In genomic region chr6:87369223-87369622, GRCm38 (mm10) we compare ENCODE assay signal across 32 mouse cellular contexts. TPM values are rescaled to one million over a fixed set of nuclear protein-coding genes. Genes with fewer than 3 reads are reported as not detected.
DNase-seq lines count a peak whose midpoint lies in the region; ATAC-seq and TF ChIP-seq lines count a peak whose summit lies in the region.
"Had no signal": no experiment of that assay in that cellular context is flagged by ENCODE, and none has a peak within 500 bp of the region (broad histone marks: within the 10 kb centered on the region; RNA-seq: fewer than 3 reads in every experiment).

No protein-coding gene starts in this region.

- H3K4me3 ChIP-seq in left cerebral cortex, adult 2 months = no peak overlapping the region
- no peak overlapping the region for H3K4me3 ChIP-seq in gastrocnemius, adult 2 months
- H3K4me3 ChIP-seq: embryonic facial prominence, embryonic 10.5 days; embryonic facial prominence, embryonic 13.5 days; erythroblast, embryonic 14.5 days; forebrain, embryonic 12.5 days; forebrain, embryonic 15.5 days; heart, adult 2 months; heart, embryonic 10.5 days; heart, embryonic 13.5 days had no signal

- no peak for TF ChIP-seq CTCF in left cerebral cortex, adult 2 months (IDR thresholded peaks at IDR 0.05)
- no peak for TF ChIP-seq CTCF in gastrocnemius, adult 2 months (IDR thresholded peaks at IDR 0.05)

- H3K27ac ChIP-seq in left cerebral cortex, adult 2 months = peak overlapping the region; percentile 47
- no peak overlapping the region for H3K27ac ChIP-seq in gastrocnemius, adult 2 months
- H3K27ac ChIP-seq: embryonic facial prominence, embryonic 10.5 days; embryonic facial prominence, embryonic 13.5 days; forebrain, embryonic 12.5 days; forebrain, embryonic 15.5 days; heart, adult 2 months; heart, embryonic 10.5 days; heart, embryonic 13.5 days; hindbrain, embryonic 14.5 days; hindbrain, postnatal 0 days had no signal

- intact Hi-C loops in left cerebral cortex, adult 2 months (cut with DNase I) = no loop called here
- intact Hi-C loops in gastrocnemius, adult 2 months (cut with DNase I) = no loop called here

- no peak for DNase-seq in frontal cortex, postnatal 14 days (ENCODE audit: low spot score in 2 of 2)
- DNase-seq in left cerebral cortex, adult 2 months (ENCODE audit: extremely low spot score in 1 of 2, low spot score in 2 of 2) = no peak
- no peak for DNase-seq in left cerebral cortex, adult 8-10 months (ENCODE audit: low spot score in 2 of 2)
- peak; percentile 53 for DNase-seq in brain, adult 2 months (ENCODE audit: low read depth, low spot score)
- no peak for DNase-seq in gastrocnemius, adult 2 months
- DNase-seq: adrenal gland, adult 8-10 months; adrenal gland, postnatal 25 days; cerebellum, adult 18-20 months; cerebellum, adult 9-11 months; cerebellum, postnatal 25 days; embryo, embryonic 11 days; gastrocnemius, postnatal 10 days; gastrocnemius, postnatal 36 days; heart, adult 2 months; heart, postnatal 14 days; heart, postnatal 4 days had no signal

- ATAC-seq in frontal cortex, adult (ENCODE audit: low TSS enrichment) = peak; percentile 79
- ATAC-seq: activated CD4-positive, CD25-positive, alpha-beta regulatory T cell, adult 4 months; forebrain, embryonic 15.5 days; hindbrain, postnatal 0 days; inflammation-experienced regulatory T-cells, adult 6 months; intestine, embryonic 16.5 days had no signal

RNA-seq across cellular contexts. Expression of gene Gkn2, which starts 3.9 kb away (rescaled TPM):
- total RNA-seq in left cerebral cortex, adult 2 months (2021) = not detected
- not detected for total RNA-seq in left cerebral cortex, adult 8-10 months (2022)
- not detected for total RNA-seq in gastrocnemius, adult 2 months (2021)
- total RNA-seq: adrenal gland, adult 8-10 months; adrenal gland, postnatal 25 days; common myeloid progenitor, adult 5-6 weeks; ES-E14; gastrocnemius, postnatal 10 days; gastrocnemius, postnatal 36 days; granulocyte monocyte progenitor cell, adult 5-6 weeks; heart, adult 2 months; heart, postnatal 14 days; heart, postnatal 4 days; hindbrain, postnatal 0 days had no signal

RNA-seq across cellular contexts. Expression of gene Gkn1, which starts 18.5 kb away (rescaled TPM):
- total RNA-seq in left cerebral cortex, adult 2 months (2021) = under 1 TPM in 1 of 2 experiments, not detected in 1; 0.27 TPM
- total RNA-seq in left cerebral cortex, adult 8-10 months (2022) = under 1 TPM in 1 of 4 experiments, not detected in 3; 0.30 TPM
- total RNA-seq in gastrocnemius, adult 2 months (2021) = not detected
- total RNA-seq: adrenal gland, adult 8-10 months; adrenal gland, postnatal 25 days; common myeloid progenitor, adult 5-6 weeks; ES-E14; gastrocnemius, postnatal 10 days; gastrocnemius, postnatal 36 days; granulocyte monocyte progenitor cell, adult 5-6 weeks; heart, adult 2 months; heart, postnatal 14 days; hindbrain, postnatal 0 days had no signal

RNA-seq across cellular contexts. Expression of gene Gkn3, which starts 19.5 kb away (rescaled TPM):
- 1 to 10 TPM; 2.5 to 4.9 TPM for total RNA-seq in left cerebral cortex, adult 2 months (2021)
- total RNA-seq in left cerebral cortex, adult 8-10 months (2022) = 1 to 10 TPM; 3.6 to 8.7 (median 5.3) TPM
- total RNA-seq in gastrocnemius, adult 2 months (2021) = 1 to 10 TPM; 1.0 to 1.2 TPM
- total RNA-seq: adrenal gland, postnatal 25 days; common myeloid progenitor, adult 5-6 weeks; ES-E14; granulocyte monocyte progenitor cell, adult 5-6 weeks; hindbrain, postnatal 0 days had no signal

RNA-seq across cellular contexts. Expression of gene Antxr1, which starts 33.6 kb away (rescaled TPM):
- 10 to 100 TPM; 12.7 to 15.7 TPM for total RNA-seq in left cerebral cortex, adult 2 months (2021)
- 10 to 100 TPM; 15.7 to 18.7 (median 16.2) TPM for total RNA-seq in left cerebral cortex, adult 8-10 months (2022)
- total RNA-seq in gastrocnemius, adult 2 months (2021) = 10 to 100 TPM in 1 of 2 experiments, 1 to 10 TPM in 1; 6.2 to 15.9 TPM

RNA-seq across cellular contexts. Expression of gene Bmp10, which starts 59.6 kb away (rescaled TPM):
- total RNA-seq in left cerebral cortex, adult 2 months (2021) = not detected
- total RNA-seq in left cerebral cortex, adult 8-10 months (2022) = not detected
- not detected for total RNA-seq in gastrocnemius, adult 2 months (2021)
- total RNA-seq: adrenal gland, adult 8-10 months; adrenal gland, postnatal 25 days; common myeloid progenitor, adult 5-6 weeks; ES-E14; gastrocnemius, postnatal 10 days; gastrocnemius, postnatal 36 days; granulocyte monocyte progenitor cell, adult 5-6 weeks had no signal
